Mouse (Mus musculus) neural tube, embryonic 13.5 days (tissue): ENCODE data around the gene B9d2. TPM values are rescaled to one million over a fixed set of nuclear protein-coding genes. Genes with fewer than 3 reads are reported as not detected.

ENCODE experiments used
- ATAC-seq: fragments of 200-750 bp; cut with Nextera tagmentation; 2 replicates; pipeline ENCODE4 v1.8.0; 2017; ENCODE audit warnings: low read depth, mild to moderate bottlenecking, moderate TSS enrichment, moderate library complexity
- H3K27ac ChIP-seq: fragments of 300-500 bp; sonication (generic); replicated peaks from 2 replicates; pipeline ENCODE4 v1.5.1; 2015; ENCODE audit warnings: moderate library complexity, mild to moderate bottlenecking, inconsistent platforms
- H3K27me3 ChIP-seq: fragments of 300-500 bp; sonication (generic); 2 replicates; pipeline ENCODE4 v1.6.1; 2015; ENCODE audit warnings: mild to moderate bottlenecking, inconsistent platforms
- H3K36me3 ChIP-seq: fragments of 300-500 bp; sonication (generic); 2 replicates; pipeline ENCODE4 v1.6.1; 2015; ENCODE audit warnings: mild to moderate bottlenecking, inconsistent platforms
- H3K4me1 ChIP-seq: fragments of 300-500 bp; sonication (generic); replicated peaks from 2 replicates; pipeline ENCODE4 v1.6.1; 2015; ENCODE audit warnings: inconsistent platforms
- H3K4me2 ChIP-seq: fragments of 300-500 bp; sonication (generic); 2 replicates; pipeline ENCODE4 v1.6.1; 2015; ENCODE audit warnings: inconsistent platforms, mild to moderate bottlenecking, moderate library complexity
- H3K4me3 ChIP-seq: fragments of 300-500 bp; sonication (generic); 2 replicates; pipeline ENCODE4 v1.5.1; 2015; ENCODE audit warnings: mild to moderate bottlenecking, inconsistent platforms
- H3K9ac ChIP-seq: fragments of 300-500 bp; sonication (generic); 2 replicates; pipeline ENCODE4 v1.6.1; 2015; ENCODE audit warnings: moderate library complexity, mild to moderate bottlenecking, inconsistent platforms
- H3K9me3 ChIP-seq: fragments of 300-500 bp; sonication (generic); 2 replicates; pipeline ENCODE4 v1.6.1; 2016; ENCODE audit warnings: inconsistent platforms
- WGBS: fragments of 180-500 bp; shearing (Covaris S2); methylation state at CpG from one replicate; pipeline ENCODE4 v1.1.7; 2015; 5-methylcytosine and 5-hydroxymethylcytosine counted together
- polyA plus RNA-seq: library from polyadenylated mRNA; unstranded; fragments of >200 nt; fragmentation: Nextera tagmentation; extraction: Ambion mirVana; gene quantifications from 2 replicates; pipeline ENCODE4 v1.2.1, GENCODE M21; 2015

B9d2 gene
- polyA plus RNA-seq, 1 experiment from 2014 or later, result 42.6 TPM

GRCm38 (mm10) chr7:25689603-25690021 is 9.0 kb downstream of the B9d2 start:
- no peaks in the 10 kb centered on the region for H3K9me3 ChIP-seq
- H3K4me1 ChIP-seq, result peaks cover 41% of the 10 kb centered on the region
- H3K4me2 ChIP-seq, result peak overlapping the region; percentile 59
- ATAC-seq, result no peak
- no peak overlapping the region for H3K27ac ChIP-seq
- H3K9ac ChIP-seq, result peak overlapping the region; percentile 66; the same call in 1 of the 2 replicates
- H3K4me3 ChIP-seq, result peak overlapping the region; percentile 44
- H3K27me3 ChIP-seq, result peaks cover 76% of the 10 kb centered on the region
- no peaks in the 10 kb centered on the region for H3K36me3 ChIP-seq
- 14% methylated on average over 12 of the region's 12 CpGs for WGBS

DNA sequence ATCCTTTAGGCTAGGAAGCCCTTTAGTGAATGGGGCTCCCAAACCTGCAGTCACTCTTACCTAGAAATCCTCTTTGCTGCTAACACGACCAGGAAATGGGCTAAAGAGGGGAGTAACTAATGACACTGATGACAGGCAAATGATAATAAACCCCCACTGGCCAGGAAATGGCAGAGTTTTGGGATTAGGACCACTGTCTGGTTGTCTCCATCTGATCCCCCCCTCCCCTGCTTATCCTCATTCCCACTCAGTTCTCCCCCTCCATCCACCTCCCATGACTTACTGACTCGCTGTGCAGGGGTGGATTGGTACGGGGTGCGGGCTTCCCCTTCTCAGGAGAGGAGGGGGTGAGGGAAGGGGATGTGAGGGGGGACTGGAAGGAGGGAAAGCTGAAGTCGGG is 9.5 kb downstream of the B9d2 start:
- 42% methylated on average over 5 of the region's 5 CpGs for whole genome bisulfite sequencing
- H3K9me3 ChIP-seq, result no peaks in the 10 kb centered on the region
- H3K27ac ChIP-seq, result no peak overlapping the region
- no peak for ATAC-seq
- H3K36me3 ChIP-seq, result no peaks in the 10 kb centered on the region
- H3K4me3 ChIP-seq, result peak overlapping the region; percentile 44; the same call in 1 of the 2 replicates
- no peak overlapping the region for H3K9ac ChIP-seq
- peak overlapping the region; percentile 59 for H3K4me2 ChIP-seq
- H3K4me1 ChIP-seq, result peaks cover 41% of the 10 kb centered on the region
- peaks cover 72% of the 10 kb centered on the region for H3K27me3 ChIP-seq

- Histone ChIP-seq H3K9me3 (no peaks in the 10 kb centered on the region), H3K27ac (no peak overlapping the region), H3K4me3 (no peak overlapping the region), H3K4me1 (peaks cover 6% of the 10 kb centered on the region), H3K9ac (no peak overlapping the region), H3K4me2 (no peak overlapping the region), H3K36me3 (no peaks in the 10 kb centered on the region), H3K27me3 (peaks cover 31% of the 10 kb centered on the region)
- no peak for ATAC-seq
- 47% methylated on average over 8 of the region's 8 CpGs for WGBS
These were observed 13.5 kb downstream of the B9d2 start for GRCm38 (mm10) chr7:25694104-25694503.

DNA sequence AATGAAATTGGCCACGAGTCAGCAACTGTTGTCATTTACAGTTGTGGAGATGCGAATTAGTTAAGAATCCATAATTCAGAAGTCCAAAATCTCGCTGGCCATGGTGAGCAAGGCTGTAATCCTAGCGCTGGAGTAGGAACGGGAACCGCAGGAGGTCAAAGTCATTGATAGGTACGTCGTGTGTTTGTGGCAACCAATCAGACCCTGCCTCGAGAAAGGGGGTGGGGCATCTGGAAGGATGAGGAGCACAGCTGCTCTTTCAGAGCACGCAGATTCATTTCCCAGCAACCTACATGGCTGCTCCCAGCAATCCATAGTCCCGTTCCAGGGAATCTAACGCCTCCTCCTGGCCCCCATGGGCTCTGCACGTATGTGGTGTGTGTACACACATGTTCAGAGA is 19.3 kb downstream of the B9d2 start:
- H3K4me1 ChIP-seq, result peaks cover 12% of the 10 kb centered on the region
- 51% methylated on average over 13 of the region's 13 CpGs for WGBS
- peaks cover 10% of the 10 kb centered on the region for H3K27me3 ChIP-seq
- no peak overlapping the region for H3K9ac ChIP-seq
- no peak for ATAC-seq
- H3K36me3 ChIP-seq, result no peaks in the 10 kb centered on the region
- no peak overlapping the region for H3K4me3 ChIP-seq
- H3K9me3 ChIP-seq, result no peaks in the 10 kb centered on the region
- H3K4me2 ChIP-seq, result no peak overlapping the region
- H3K27ac ChIP-seq, result no peak overlapping the region

GRCm38 (mm10) chr7:25700732-25701131 is 20.2 kb downstream of the B9d2 start:
- H3K4me1 ChIP-seq, result peaks cover 18% of the 10 kb centered on the region
- H3K27me3 ChIP-seq, result peaks cover 10% of the 10 kb centered on the region
- no peaks in the 10 kb centered on the region for H3K9me3 ChIP-seq
- WGBS, result 74% methylated on average over 12 of the region's 12 CpGs
- H3K4me3 ChIP-seq, result no peak overlapping the region
- H3K4me2 ChIP-seq, result no peak overlapping the region
- H3K27ac ChIP-seq, result no peak overlapping the region
- H3K36me3 ChIP-seq, result no peaks in the 10 kb centered on the region
- ATAC-seq, result no peak
- H3K9ac ChIP-seq, result no peak overlapping the region

DNA sequence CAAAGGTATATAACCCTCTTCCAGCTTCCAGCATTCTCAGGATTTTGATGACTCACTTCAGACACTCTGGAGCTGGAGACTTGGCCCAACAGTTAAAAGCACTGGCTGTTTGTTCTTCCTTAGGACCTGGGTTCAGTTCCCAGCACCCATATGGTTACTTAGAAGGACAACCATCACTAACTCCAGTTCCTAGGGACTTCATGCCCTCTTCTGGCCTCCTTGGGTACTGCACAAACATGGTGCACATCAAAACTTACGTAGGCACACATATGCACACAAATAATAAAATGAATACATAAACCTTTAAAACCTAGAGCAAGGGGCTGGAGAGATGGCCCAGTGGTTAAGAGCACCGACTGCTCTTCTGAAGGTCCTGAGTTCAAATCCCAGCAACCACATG is 21.8 kb downstream of the B9d2 start:
- 88% methylated on average over 2 of the region's 2 CpGs for WGBS
- peaks cover 10% of the 10 kb centered on the region for H3K27me3 ChIP-seq
- H3K9me3 ChIP-seq, result no peaks in the 10 kb centered on the region
- H3K4me2 ChIP-seq, result no peak overlapping the region
- ATAC-seq, result no peak
- no peak overlapping the region for H3K9ac ChIP-seq
- H3K4me3 ChIP-seq, result no peak overlapping the region
- H3K27ac ChIP-seq, result no peak overlapping the region
- no peaks in the 10 kb centered on the region for H3K36me3 ChIP-seq
- H3K4me1 ChIP-seq, result peaks cover 18% of the 10 kb centered on the region

GRCm38 (mm10) chr7:25703793-25704494 is 23.4 kb downstream of the B9d2 start:
- H3K4me3 ChIP-seq, result peak overlapping the region; percentile 34; the same call in 1 of the 2 replicates
- no peaks in the 10 kb centered on the region for H3K36me3 ChIP-seq
- H3K9me3 ChIP-seq, result no peaks in the 10 kb centered on the region
- H3K4me1 ChIP-seq, result peaks cover 18% of the 10 kb centered on the region
- H3K4me2 ChIP-seq, result peak overlapping the region; percentile 59
- peak overlapping the region; percentile 36; the same call in 1 of the 2 replicates for H3K9ac ChIP-seq
- 22% methylated on average over 10 of the region's 10 CpGs for WGBS
- H3K27ac ChIP-seq, result no peak overlapping the region
- peaks cover 10% of the 10 kb centered on the region for H3K27me3 ChIP-seq
- peak; percentile 21; the same call in 1 of the 2 replicates for ATAC-seq

DNA sequence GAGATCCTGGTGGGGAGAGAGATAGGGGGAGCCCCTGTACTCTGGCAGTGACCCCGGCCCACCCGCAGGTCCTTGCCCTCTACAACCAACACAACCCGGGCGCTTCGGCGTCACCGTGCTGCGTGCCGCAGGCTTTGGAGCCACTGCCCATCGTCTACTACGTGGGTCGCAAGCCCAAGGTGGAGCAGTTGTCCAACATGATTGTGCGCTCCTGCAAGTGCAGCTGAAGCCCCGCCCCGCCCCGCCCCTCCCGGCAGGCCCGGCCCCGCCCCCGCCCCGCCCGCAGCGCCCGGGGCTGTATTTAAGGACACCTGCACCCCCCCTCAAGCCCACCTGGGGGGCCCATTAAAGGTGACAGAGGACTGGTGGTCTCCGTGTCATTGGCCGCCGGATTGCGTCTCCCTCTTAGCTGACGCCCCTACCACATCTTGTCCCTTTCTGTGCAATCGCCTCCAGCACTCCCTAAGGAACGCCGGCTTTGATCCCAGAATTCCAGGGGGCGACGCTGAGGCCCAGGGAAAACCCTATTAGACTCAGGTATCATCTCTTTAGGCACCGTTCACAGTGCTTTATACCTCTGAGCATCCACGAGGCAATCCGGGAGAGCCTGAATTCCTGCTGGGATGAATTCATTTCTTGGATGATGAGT is 24.3 kb downstream of the B9d2 start:
- peak overlapping the region; percentile 59 for H3K4me2 ChIP-seq
- H3K9me3 ChIP-seq, result no peaks in the 10 kb centered on the region
- H3K27me3 ChIP-seq, result peaks cover 10% of the 10 kb centered on the region
- H3K36me3 ChIP-seq, result no peaks in the 10 kb centered on the region
- H3K9ac ChIP-seq, result peak overlapping the region; percentile 63
- peak; percentile 49 for ATAC-seq
- H3K27ac ChIP-seq, result no peak overlapping the region
- H3K4me1 ChIP-seq, result peaks cover 22% of the 10 kb centered on the region
- WGBS, result 1% methylated on average over 37 of the region's 37 CpGs
- peak overlapping the region; percentile 34 for H3K4me3 ChIP-seq

GRCm38 (mm10) chr7:25705801-25706251 is 25.2 kb downstream of the B9d2 start:
- no peaks in the 10 kb centered on the region for H3K9me3 ChIP-seq
- H3K4me3 ChIP-seq, result no peak overlapping the region
- no peak for ATAC-seq
- H3K27ac ChIP-seq, result no peak overlapping the region
- H3K4me1 ChIP-seq, result peaks cover 31% of the 10 kb centered on the region
- H3K27me3 ChIP-seq, result peaks cover 10% of the 10 kb centered on the region
- no peak overlapping the region for H3K9ac ChIP-seq
- no peaks in the 10 kb centered on the region for H3K36me3 ChIP-seq
- no peak overlapping the region; the same call in 1 of the 2 replicates for H3K4me2 ChIP-seq
- 69% methylated on average over 6 of the region's 6 CpGs for WGBS

GRCm38 (mm10) chr7:25706578-25707170 is 26.1 kb downstream of the B9d2 start:
- WGBS, result 54% methylated on average over 7 of the region's 7 CpGs
- H3K4me3 ChIP-seq, result no peak overlapping the region
- H3K36me3 ChIP-seq, result no peaks in the 10 kb centered on the region
- H3K9ac ChIP-seq, result no peak overlapping the region
- peaks cover 40% of the 10 kb centered on the region for H3K4me1 ChIP-seq
- no peaks in the 10 kb centered on the region for H3K9me3 ChIP-seq
- H3K4me2 ChIP-seq, result no peak overlapping the region
- H3K27me3 ChIP-seq, result peaks cover 10% of the 10 kb centered on the region
- H3K27ac ChIP-seq, result 0 out of 2 replicates have a peak overlapping the region, but pooled peaks have one; percentile 13
- no peak for ATAC-seq

GRCm38 (mm10) chr7:25707581-25708292 is 27.2 kb downstream of the B9d2 start:
- Histone ChIP-seq H3K27ac (peak overlapping the region; percentile 23; the same call in 1 of the 2 replicates), H3K4me3 (no peak overlapping the region)
- 59% methylated on average over 15 of the region's 15 CpGs for WGBS

More at GRCm38 (mm10) chr7:25707581-25708292, 27.2 kb downstream of the B9d2 start:
- ATAC-seq, result no peak
- H3K4me2 ChIP-seq, result no peak overlapping the region
- no peaks in the 10 kb centered on the region for H3K9me3 ChIP-seq
- H3K36me3 ChIP-seq, result peaks cover 8% of the 10 kb centered on the region
- no peak overlapping the region for H3K9ac ChIP-seq
- H3K4me1 ChIP-seq, result peaks cover 49% of the 10 kb centered on the region
- H3K27me3 ChIP-seq, result peaks cover 10% of the 10 kb centered on the region
